ENCODE assay signal across 9 mouse cellular contexts in the genomic region with DNA sequence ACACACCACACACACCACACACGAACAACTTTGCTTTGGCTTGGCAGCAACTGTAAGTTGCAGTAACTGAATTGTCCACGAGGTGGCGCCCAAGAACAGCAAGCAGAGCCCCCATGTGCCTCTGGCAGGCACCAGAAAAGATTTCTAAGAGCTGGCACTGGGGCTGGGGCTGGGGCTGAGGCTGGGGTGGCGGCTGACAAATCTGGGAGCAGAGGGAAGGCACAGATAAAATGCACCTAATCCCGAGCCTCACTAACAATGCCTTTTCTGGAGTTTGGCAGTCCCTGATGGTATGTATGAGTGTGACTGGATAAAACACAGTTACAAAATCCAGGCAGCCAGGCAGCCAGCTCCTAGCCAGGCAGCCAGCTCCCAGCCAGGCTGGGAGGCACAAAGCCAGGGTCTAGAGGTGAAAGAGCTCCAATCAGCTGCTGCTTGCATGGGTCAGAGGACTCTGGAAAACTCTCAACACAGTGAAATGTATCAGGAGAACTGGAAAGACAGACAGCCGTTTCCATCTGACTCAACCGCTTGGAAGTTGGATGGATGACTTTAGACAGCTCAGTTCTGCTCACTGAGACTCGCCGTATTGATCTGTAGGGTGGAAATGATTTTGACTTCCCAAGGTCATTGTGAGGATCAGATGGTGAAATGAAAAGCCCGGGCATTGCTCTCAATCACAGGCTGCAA. TPM values are rescaled to one million over a fixed set of nuclear protein-coding genes. Genes with fewer than 3 reads are reported as not detected.
DNase-seq lines count a peak whose midpoint lies in the region; ATAC-seq and TF ChIP-seq lines count a peak whose summit lies in the region.
"Had no signal": no experiment of that assay in that cellular context is flagged by ENCODE, and none has a peak within 500 bp of the region (broad histone marks: within the 10 kb centered on the region; RNA-seq: fewer than 3 reads in every experiment).

No protein-coding gene starts in this region.

- WGBS in kidney, embryonic 16.5 days, result 41% methylated on average over 10 of the region's 10 CpGs
- 30% methylated on average over 10 of the region's 10 CpGs for WGBS in liver, postnatal 0 days (ENCODE audit: insufficient replicate concordance)

- H3K27me3 ChIP-seq in kidney, embryonic 16.5 days (ENCODE audit: insufficient read depth, low read length), result no peaks in the 10 kb centered on the region
- no peaks in the 10 kb centered on the region for H3K27me3 ChIP-seq in liver, postnatal 0 days (ENCODE audit: insufficient read depth, low read length)

- no peak overlapping the region for H3K9ac ChIP-seq in kidney, embryonic 16.5 days (replicated peaks; ENCODE audit: low read length)
- no peak overlapping the region for H3K9ac ChIP-seq in liver, postnatal 0 days (replicated peaks)

- peak; percentile 67; the same call in 1 of the 2 replicates for ATAC-seq in kidney, embryonic 16.5 days (ENCODE audit: low FRiP score, low TSS enrichment)
- peak; percentile 75 for ATAC-seq in liver, postnatal 0 days
- ATAC-seq in neutrophil, adult 5-6 weeks (ENCODE audit: extremely low read depth, insufficient number of reproducible peaks, low FRiP score, poor library complexity, severe bottlenecking), result peak; percentile 75

- H3K36me3 ChIP-seq in kidney, embryonic 16.5 days (ENCODE audit: insufficient read depth, low read length), result no peaks in the 10 kb centered on the region
- H3K36me3 ChIP-seq in liver, postnatal 0 days (replicated peaks; ENCODE audit: insufficient read depth, low read length), result no peaks in the 10 kb centered on the region

- H3K9me3 ChIP-seq in kidney, embryonic 16.5 days (ENCODE audit: low read length), result no peaks in the 10 kb centered on the region
- H3K9me3 ChIP-seq in liver, postnatal 0 days (ENCODE audit: low read length), result no peaks in the 10 kb centered on the region

- H3K4me1 ChIP-seq in kidney, embryonic 16.5 days (ENCODE audit: insufficient read depth, low read length), result no peaks in the 10 kb centered on the region
- 0 out of 2 replicates have a peak, but pooled peaks cover 5% of the 10 kb centered on the region for H3K4me1 ChIP-seq in liver, postnatal 0 days (ENCODE audit: insufficient read depth)

- no peak overlapping the region for H3K4me3 ChIP-seq in kidney, embryonic 16.5 days (ENCODE audit: low read length)
- H3K4me3 ChIP-seq in liver, postnatal 0 days (ENCODE audit: low read depth, low read length), result no peak overlapping the region
- H3K4me3 ChIP-seq: erythroblast, embryonic 14.5 days had no signal

- H3K4me2 ChIP-seq in kidney, embryonic 16.5 days (replicated peaks; ENCODE audit: low read depth, low read length), result no peak overlapping the region
- H3K4me2 ChIP-seq in liver, postnatal 0 days (ENCODE audit: low read depth, low read length), result no peak overlapping the region

- TF ChIP-seq EP300 in liver, postnatal 0 days (IDR thresholded peaks at IDR 0.05; ENCODE audit: low read depth), result no peak

- TF ChIP-seq CTCF in liver, postnatal 0 days (IDR thresholded peaks at IDR 0.05; ENCODE audit: low read depth), result peak; percentile 95

- H3K27ac ChIP-seq in kidney, embryonic 16.5 days (ENCODE audit: low read length), result no peak overlapping the region
- 0 out of 2 replicates have a peak overlapping the region, but pooled peaks have one; percentile 60 for H3K27ac ChIP-seq in liver, postnatal 0 days (ENCODE audit: low read depth)

- peak; percentile 77 for DNase-seq in 416B (ENCODE audit: low read depth)
- peak; percentile 84 to 88 for DNase-seq in adrenal gland, adult 18-20 months (ENCODE audit: low spot score in 2 of 2)
- DNase-seq in embryo, embryonic 10.5 days (ENCODE audit: low spot score), result peak; percentile 89
- DNase-seq in heart, adult 18-20 months, result peak; percentile 90 to 95
- DNase-seq in liver, postnatal 0 days, result peak; percentile 90
- peak; percentile 95 for DNase-seq in testis, postnatal 10 days (ENCODE audit: low spot score)

RNA-seq across cellular contexts. Expression of gene Tcea3, which starts 13.1 kb away (rescaled TPM):
- total RNA-seq in adrenal gland, adult 18-20 months (2021), result 1 to 10 TPM; 1.5 to 4.7 TPM
- total RNA-seq in heart, adult 18-20 months (2021), result 100 to 1,000 TPM; 126 to 148 TPM
- polyA plus RNA-seq in kidney, embryonic 16.5 days (2015; fragmentation: Nextera tagmentation; extraction: Ambion mirVana), result 8.6 and 11.4 TPM in 2 replicates
- polyA plus RNA-seq in liver, postnatal 0 days (2015; fragmentation: Nextera tagmentation; extraction: Ambion mirVana), result 37.6 and 41.7 TPM in 2 replicates
- total RNA-seq in neutrophil, adult 5-6 weeks (2017), result 1.2 and 1.6 TPM in 2 replicates
- polyA plus RNA-seq: erythroblast, embryonic 14.5 days had no signal

RNA-seq across cellular contexts. Expression of gene Zfp46, which starts 23.8 kb away (rescaled TPM):
- 10 to 100 TPM; 15.5 to 17.2 TPM for total RNA-seq in adrenal gland, adult 18-20 months (2021)
- 10 to 100 TPM; 32.3 to 34.8 TPM for total RNA-seq in heart, adult 18-20 months (2021)
- polyA plus RNA-seq in kidney, embryonic 16.5 days (2015; fragmentation: Nextera tagmentation; extraction: Ambion mirVana), result 25.3 and 26.7 TPM in 2 replicates
- 1.6 and 1.9 TPM in 2 replicates for polyA plus RNA-seq in liver, postnatal 0 days (2015; fragmentation: Nextera tagmentation; extraction: Ambion mirVana)
- total RNA-seq in neutrophil, adult 5-6 weeks (2017), result 11.1 and 13.4 TPM in 2 replicates

RNA-seq across cellular contexts. Expression of gene Hnrnpr, which starts 50.1 kb away (rescaled TPM):
- total RNA-seq in adrenal gland, adult 18-20 months (2021), result 10 to 100 TPM; 52.2 to 64.3 TPM
- total RNA-seq in heart, adult 18-20 months (2021), result 10 to 100 TPM; 41.9 to 46.0 TPM
- 181 TPM in 2 replicates for polyA plus RNA-seq in kidney, embryonic 16.5 days (2015; fragmentation: Nextera tagmentation; extraction: Ambion mirVana)
- polyA plus RNA-seq in liver, postnatal 0 days (2015; fragmentation: Nextera tagmentation; extraction: Ambion mirVana), result 36.6 and 39.1 TPM in 2 replicates
- 158 and 175 TPM in 2 replicates for total RNA-seq in neutrophil, adult 5-6 weeks (2017)

RNA-seq across cellular contexts. Expression of gene Asap3, which starts 54.5 kb away (rescaled TPM):
- 1 to 10 TPM; 1.6 to 2.8 TPM for total RNA-seq in adrenal gland, adult 18-20 months (2021)
- 1 to 10 TPM; 7.6 to 9.1 TPM for total RNA-seq in heart, adult 18-20 months (2021)
- polyA plus RNA-seq in kidney, embryonic 16.5 days (2015; fragmentation: Nextera tagmentation; extraction: Ambion mirVana), result 5.8 and 6.0 TPM in 2 replicates
- 4.5 and 4.8 TPM in 2 replicates for polyA plus RNA-seq in liver, postnatal 0 days (2015; fragmentation: Nextera tagmentation; extraction: Ambion mirVana)
- 0.12 and 0.25 TPM in 2 replicates for total RNA-seq in neutrophil, adult 5-6 weeks (2017)

Comparison
In these comparisons a context has a peak if more than half of its experiments do, and no peak if none do; other contexts are left out.
1. RNA of gene Tcea3, which starts 13.1 kb away (total RNA-seq): 126 to 148 TPM in heart, adult 18-20 months; 1.5 to 4.7 TPM in adrenal gland, adult 18-20 months and 1.2 to 1.6 TPM in neutrophil, adult 5-6 weeks; every median in the first group is over 10 times any median in the second.
2. Peak in every context shown above with its lines, with median percentiles within 50 percentile points of each other: DNase-seq and ATAC-seq.